Mouse (Mus musculus): ENCODE measurements at regions not wholly inside any gene's neighbourhood (a gene's known extent, or its start where the extent isn't known, plus 50 kb on each side); places are given as distances from the start of the nearest gene placed in this dataset.
A peak's percentile ranks its signal among the peaks of the same experiment; 100 is the strongest.

DNA sequence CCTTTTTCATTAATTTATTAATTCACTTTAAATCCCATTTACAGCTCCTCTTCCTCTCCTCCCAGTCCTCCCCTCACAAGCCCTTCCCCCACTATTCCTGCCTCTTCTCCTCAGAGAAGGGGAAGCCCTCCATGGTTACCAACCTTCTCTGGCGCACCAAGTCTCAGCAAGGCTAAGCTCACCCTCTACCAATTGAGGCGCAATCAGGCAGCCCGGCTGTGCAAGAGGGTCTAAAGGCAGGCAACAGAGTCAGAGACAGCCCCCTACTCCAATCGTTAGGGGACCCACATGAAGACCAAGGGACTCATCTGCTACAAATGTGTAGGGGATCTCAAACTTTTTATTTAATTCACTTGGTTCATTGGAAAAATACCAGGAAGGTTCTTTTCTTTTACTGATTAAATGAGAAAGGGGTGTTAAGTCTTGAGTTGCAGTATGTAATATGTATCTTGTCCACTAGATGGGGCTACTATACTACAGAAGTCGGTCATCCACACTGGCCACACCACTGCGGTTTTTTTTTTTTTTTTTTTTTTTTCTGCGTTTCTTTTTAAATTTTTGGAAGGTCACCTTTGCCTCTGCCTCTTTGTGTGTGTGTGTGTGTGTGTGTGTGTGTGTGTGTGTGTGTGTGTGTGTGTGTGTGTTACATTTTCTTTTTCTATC, 1411.4 kb downstream of the Slc22a22 start:
- dilution Hi-C loops (cut with MboI; ENCODE audit: extremely low pct_ligation_motif_present, extremely low pct_unique_long_range_greater_than_20kb, low sequenced_read_pairs), result no loop called here
- in situ Hi-C loops (cut with MboI; ENCODE audit: low pct_ligation_motif_present, low pct_unique_long_range_greater_than_20kb, low sequenced_read_pairs), result loop anchor here (25.0 kb wide), 4 partner anchors 271 to 1446 kb away; no protein-coding TSS in a partner anchor
- Histone ChIP-seq H3K36me3 (replicated peaks in 1 of 2; ENCODE audit: control insufficient read depth in 1 of 2, insufficient read depth in 1 of 2, low read length in 1 of 2) (no peaks in the 10 kb centered on the region), H3K9ac (ENCODE audit: insufficient read depth, low read depth) (no peak overlapping the region), H3K9me3 (replicated peaks; ENCODE audit: low read length) (no peaks in the 10 kb centered on the region), H3K27me3 (replicated peaks) (no peaks in the 10 kb centered on the region), H3K4me1 (ENCODE audit: control insufficient read depth in 1 of 2, insufficient read depth in 2 of 2) (no peaks in the 10 kb centered on the region), H3K4me2 (ENCODE audit: insufficient read depth, low read depth, poor library complexity, severe bottlenecking) (no peak overlapping the region), H3K27ac (ENCODE audit: insufficient read depth, low read depth) (no peak overlapping the region), H3K79me2 (replicated peaks; ENCODE audit: control insufficient read depth, extremely low read depth, insufficient read depth, poor library complexity, severe bottlenecking) (no peaks in the 10 kb centered on the region), H3K4me3 (replicated peaks in 1 of 3; ENCODE audit: low read depth in 2 of 3, low read length in 2 of 3, poor library complexity in 1 of 3) (no peak overlapping the region)
- peak; percentile 91 for TF ChIP-seq RAD21 (IDR thresholded peaks at IDR 0.05; ENCODE audit: low read depth, low read length)
- TF ChIP-seq MYC (IDR thresholded peaks at IDR 0.05; ENCODE audit: low read depth, low read length), result 0 out of 2 replicates have a peak, but pooled peaks have one; percentile 39
- no peak for TF ChIP-seq NRF1 (IDR thresholded peaks at IDR 0.05; ENCODE audit: low read depth, low read length)
- TF ChIP-seq ZC3H11A (IDR thresholded peaks at IDR 0.05; ENCODE audit: low read depth, low read length), result 0 out of 2 replicates have a peak, but pooled peaks have one; percentile 14
- peak; percentile 17 to 82; a peak in 3 of 4 replicates for TF ChIP-seq CTCF (conservative IDR thresholded peaks at IDR 0.05 in 1 of 2, IDR thresholded peaks at IDR 0.05 in 1 of 2; ENCODE audit: low read depth in 2 of 2, low read length in 2 of 2)
- peak; percentile 68 for TF ChIP-seq SMC3 (IDR thresholded peaks at IDR 0.05; ENCODE audit: low read depth, low read length)
- peak; percentile 99 for TF ChIP-seq ZNF384 (IDR thresholded peaks at IDR 0.05; ENCODE audit: low read depth, low read length)
- no peak for TF ChIP-seq USF2 (conservative IDR thresholded peaks at IDR 0.05; ENCODE audit: low read depth, low read length)
- peak; percentile 80 for DNase-seq (ENCODE audit: extremely low read depth)

DNA sequence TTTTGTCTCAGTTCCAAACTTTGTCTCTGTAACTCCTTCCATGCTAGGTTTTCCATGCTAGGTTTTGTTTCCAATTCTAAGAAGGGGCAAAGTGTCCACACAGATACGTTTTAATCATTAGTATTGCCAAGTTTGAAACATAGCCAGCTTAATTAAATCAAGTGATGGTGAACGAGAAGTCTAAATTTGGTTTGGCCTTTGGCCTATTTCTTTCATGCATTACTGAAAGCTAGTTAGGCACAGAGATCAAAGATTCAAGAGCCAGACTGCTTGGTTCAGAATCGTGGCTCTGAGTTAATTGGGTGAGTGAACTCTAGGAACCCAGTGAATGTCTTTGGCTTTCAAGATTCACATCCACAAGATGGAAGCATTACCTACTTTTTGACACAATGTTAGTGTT, 1414.8 kb downstream of the Slc22a22 start:
- Histone ChIP-seq H3K4me3 (replicated peaks in 1 of 3; ENCODE audit: low read depth in 2 of 3, low read length in 2 of 3, poor library complexity in 1 of 3) (no peak overlapping the region), H3K4me1 (ENCODE audit: control insufficient read depth in 1 of 2, insufficient read depth in 2 of 2) (no peaks in the 10 kb centered on the region), H3K9me3 (replicated peaks; ENCODE audit: low read length) (no peaks in the 10 kb centered on the region), H3K9ac (ENCODE audit: insufficient read depth, low read depth) (no peak overlapping the region), H3K79me2 (replicated peaks; ENCODE audit: control insufficient read depth, extremely low read depth, insufficient read depth, poor library complexity, severe bottlenecking) (no peaks in the 10 kb centered on the region), H3K36me3 (replicated peaks in 1 of 2; ENCODE audit: control insufficient read depth in 1 of 2, insufficient read depth in 1 of 2, low read length in 1 of 2) (no peaks in the 10 kb centered on the region), H3K4me2 (ENCODE audit: insufficient read depth, low read depth, poor library complexity, severe bottlenecking) (no peak overlapping the region), H3K27ac (ENCODE audit: insufficient read depth, low read depth) (no peak overlapping the region), H3K27me3 (replicated peaks) (no peaks in the 10 kb centered on the region)
- DNase-seq (ENCODE audit: extremely low read depth), result no peak
- dilution Hi-C loops (cut with MboI; ENCODE audit: extremely low pct_ligation_motif_present, extremely low pct_unique_long_range_greater_than_20kb, low sequenced_read_pairs) (no loop called here), in situ Hi-C loops (cut with MboI; ENCODE audit: low pct_ligation_motif_present, low pct_unique_long_range_greater_than_20kb, low sequenced_read_pairs) (loop anchor here (25.0 kb wide), 4 partner anchors 275 to 1450 kb away; no protein-coding TSS in a partner anchor)
- TF ChIP-seq ZKSCAN1 (IDR thresholded peaks at IDR 0.05; ENCODE audit: borderline replicate concordance, low read depth, low read length) (no peak), MAFK (IDR thresholded peaks at IDR 0.05; ENCODE audit: insufficient replicate concordance, low read length) (no peak), NELFE (IDR thresholded peaks at IDR 0.05; ENCODE audit: low read depth, low read length) (no peak), ZMIZ1 (IDR thresholded peaks at IDR 0.05; ENCODE audit: low read depth, low read length) (no peak), MEF2A (IDR thresholded peaks at IDR 0.05; ENCODE audit: borderline replicate concordance, low read depth, low read length) (no peak), USF1 (IDR thresholded peaks at IDR 0.05; ENCODE audit: low read depth, low read length) (no peak), CTCF (conservative IDR thresholded peaks at IDR 0.05 in 1 of 2, IDR thresholded peaks at IDR 0.05 in 1 of 2; ENCODE audit: low read depth in 2 of 2, low read length in 2 of 2) (no peak), PAX5 (IDR thresholded peaks at IDR 0.05; ENCODE audit: low read length) (no peak), SIN3A (IDR thresholded peaks at IDR 0.05; ENCODE audit: low read length) (no peak), MYC (IDR thresholded peaks at IDR 0.05; ENCODE audit: low read depth, low read length) (no peak), KAT2A (IDR thresholded peaks at IDR 0.05; ENCODE audit: insufficient replicate concordance, low read length) (no peak), TBP (conservative IDR thresholded peaks at IDR 0.05; ENCODE audit: low read depth, low read length) (no peak), SMC3 (IDR thresholded peaks at IDR 0.05; ENCODE audit: low read depth, low read length) (no peak), HCFC1 (IDR thresholded peaks at IDR 0.05; ENCODE audit: low read depth, low read length) (no peak)

All from CH12.LX (cell line).